Mouse (Mus musculus) c-Kit-negative CD71-positive TER-119-positive erythroid progenitor cells, embryonic 14.5 days (primary cell): Measurements from ENCODE around the gene Ankrd28.

Source experiments
- DNase-seq: peaks from one replicate; pipeline ENCODE4 v3.0.0-alpha.2; 2013; ENCODE audit warnings: low read depth, low spot score

Ankrd28 gene

GRCm38 (mm10) chr14:31715669-31716068 lies 114.8 kb downstream of the Ankrd28 start:
- DNase-seq, result no peak

- DNase-seq, result no peak
Observed at GRCm38 (mm10) chr14:31709343-31709742, 121.1 kb downstream of the Ankrd28 start.

GRCm38 (mm10) chr14:31700376-31700775 lies 130.1 kb downstream of the Ankrd28 start:
- DNase-seq, result no peak

GRCm38 (mm10) chr14:31697755-31698154 lies 132.7 kb downstream of the Ankrd28 start:
- no peak for DNase-seq

- DNase-seq, result no peak
Observed at GRCm38 (mm10) chr14:31697346-31697745, 133.1 kb downstream of the Ankrd28 start.

DNA sequence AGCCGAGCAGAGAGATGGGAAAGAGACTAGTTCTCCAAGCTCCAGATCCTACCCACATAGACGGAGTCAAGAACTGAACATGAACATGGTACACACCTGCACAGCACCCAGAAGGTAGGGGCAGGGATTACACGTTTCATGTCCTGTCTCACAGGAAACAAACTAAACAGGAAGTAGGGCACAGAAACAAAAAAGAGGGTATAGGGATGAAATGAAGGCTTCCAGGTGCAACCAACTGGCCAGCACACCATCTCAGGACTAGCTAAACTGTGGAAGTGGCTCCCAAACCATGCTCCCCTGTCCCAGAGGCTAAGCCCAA lies 133.5 kb downstream of the Ankrd28 start:
- DNase-seq, result no peak

- no peak for DNase-seq
Observed at GRCm38 (mm10) chr14:31696206-31696984, 134.1 kb downstream of the Ankrd28 start.

DNA sequence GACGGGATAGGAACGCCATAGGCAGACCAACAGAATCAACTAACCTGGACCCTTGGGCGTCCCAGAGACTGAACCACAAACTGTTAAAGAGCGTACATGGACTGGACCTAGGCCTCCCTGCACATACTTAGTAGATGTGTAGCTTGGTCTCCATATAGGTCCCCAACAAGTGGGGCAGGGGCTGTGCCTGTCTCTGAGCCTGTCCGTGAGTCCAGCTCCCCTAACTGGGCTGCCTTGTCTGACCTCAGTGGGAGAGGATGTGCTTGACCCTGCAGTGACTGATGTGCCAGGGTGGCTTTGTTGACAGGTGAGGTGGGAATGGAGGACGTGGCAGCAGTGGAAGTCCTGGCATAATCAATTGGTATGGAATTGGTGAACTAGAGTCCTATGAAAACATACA lies 137.9 kb downstream of the Ankrd28 start:
- DNase-seq, result no peak

GRCm38 (mm10) chr14:31686231-31686630 lies 144.2 kb downstream of the Ankrd28 start:
- DNase-seq, result no peak

GRCm38 (mm10) chr14:31685680-31686079 lies 144.8 kb downstream of the Ankrd28 start:
- DNase-seq, result no peak

GRCm38 (mm10) chr14:31684343-31685040 lies 146.0 kb downstream of the Ankrd28 start:
- DNase-seq, result no peak

DNA sequence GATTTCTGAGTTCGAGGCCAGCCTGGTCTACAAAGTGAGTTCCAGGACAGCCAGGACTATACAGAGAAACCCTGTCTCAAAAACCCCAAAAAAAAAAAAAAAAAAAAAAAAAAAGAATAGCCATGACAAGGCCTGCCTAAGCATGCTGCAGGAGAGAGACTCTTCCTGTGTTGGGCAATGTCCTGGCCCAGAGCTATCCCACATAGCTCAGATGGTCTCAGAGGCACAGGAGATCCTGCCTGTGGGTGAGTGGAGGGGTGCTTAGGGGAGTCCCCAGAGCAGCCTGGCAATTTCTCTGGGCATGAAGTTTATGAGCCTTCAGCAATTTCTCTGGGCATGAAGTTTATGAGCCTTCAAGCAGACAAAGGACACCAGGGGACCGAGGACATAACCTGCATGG lies 146.8 kb downstream of the Ankrd28 start:
- no peak for DNase-seq

- no peak for DNase-seq
Observed at GRCm38 (mm10) chr14:31681931-31682555, 148.4 kb downstream of the Ankrd28 start.

GRCm38 (mm10) chr14:31681291-31681690 lies 149.2 kb downstream of the Ankrd28 start:
- no peak for DNase-seq

GRCm38 (mm10) chr14:31680656-31681055 lies 149.8 kb downstream of the Ankrd28 start:
- DNase-seq, result no peak

DNA sequence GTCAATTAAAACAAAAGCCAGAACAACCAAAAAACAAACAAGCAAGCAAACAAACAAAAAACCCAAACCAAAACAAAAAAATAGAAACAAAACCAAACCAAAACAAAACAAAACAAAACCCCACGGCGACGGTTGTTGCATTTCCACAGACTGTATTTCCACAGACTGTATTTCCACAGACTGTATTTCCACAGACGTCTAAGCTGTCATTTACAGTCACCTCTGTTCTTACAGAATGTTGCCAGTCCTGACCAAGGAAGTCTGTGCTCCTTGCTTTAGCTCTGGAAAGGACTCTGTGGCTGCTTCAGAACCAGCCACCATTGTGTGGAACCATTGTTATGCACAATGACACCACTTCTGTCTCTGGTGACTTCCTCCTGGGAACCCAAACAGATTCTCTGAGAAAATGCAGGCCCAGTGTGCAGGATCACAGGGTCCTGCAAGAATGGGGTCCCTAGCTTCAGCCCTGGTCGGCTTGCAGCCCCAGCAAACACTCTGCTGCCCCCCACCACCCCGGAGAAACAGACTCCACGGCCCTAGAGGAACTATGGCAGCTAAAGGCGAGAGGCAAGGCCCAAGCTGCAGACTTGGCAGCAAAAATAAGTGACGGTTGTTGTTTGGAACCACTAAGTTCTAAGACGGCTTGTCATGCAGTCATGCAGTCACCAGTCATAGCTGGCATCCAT lies 158.7 kb downstream of the Ankrd28 start:
- DNase-seq, result no peak

- DNase-seq, result no peak
Observed at GRCm38 (mm10) chr14:31669642-31670490, 160.6 kb downstream of the Ankrd28 start.

- DNase-seq, result no peak
Observed at GRCm38 (mm10) chr14:31669161-31669611, 161.3 kb downstream of the Ankrd28 start.

- no peak for DNase-seq
Observed at GRCm38 (mm10) chr14:31668326-31668725, 162.1 kb downstream of the Ankrd28 start.

DNA sequence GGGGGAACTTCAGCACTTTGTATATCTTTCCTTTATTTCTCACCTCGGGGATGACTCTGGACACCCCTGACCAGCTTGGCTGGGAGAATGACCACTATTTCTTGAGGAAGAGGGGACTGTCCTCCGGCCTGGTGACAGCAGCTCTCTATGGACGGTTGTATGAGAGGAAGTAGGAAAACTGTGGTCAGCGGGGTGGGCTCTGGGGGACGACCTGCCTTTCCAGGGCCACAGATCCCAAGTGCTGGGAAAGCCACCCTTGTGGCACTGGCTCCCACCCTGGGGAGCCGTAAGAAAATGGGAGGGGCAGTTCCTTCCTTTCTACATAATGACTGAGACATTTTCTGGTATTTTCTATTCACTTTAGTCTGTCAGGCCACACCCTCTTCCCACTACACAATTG lies 162.7 kb downstream of the Ankrd28 start:
- no peak for DNase-seq
